Mouse (Mus musculus) CH12.LX (cell line): ENCODE measurements around the gene Olfr414. TPM values are rescaled to one million over a fixed set of nuclear protein-coding genes. Genes with fewer than 3 reads are reported as not detected.

Source experiments
- DNase-seq: peaks from one replicate; pipeline ENCODE4 v3.0.0-alpha.2; 2013; ENCODE audit errors: extremely low read depth
- H3K27ac ChIP-seq: 2 replicates; pipeline ENCODE4 v1.5.1; 2012; ENCODE audit warnings: low read depth, mild to moderate bottlenecking, control low read depth, moderate library complexity; ENCODE audit not compliant: insufficient read depth
- H3K27me3 ChIP-seq: replicated peaks from 2 replicates; pipeline ENCODE3; 2012; ENCODE audit warnings: inconsistent platforms
- H3K36me3 ChIP-seq, 2 experiments: replicated peaks in 1 of 2; 2 replicates each; pipeline versions ENCODE3 to v1.6.1; 2012; ENCODE audit warnings: inconsistent platforms in 1 of 2, low read length in 1 of 2, mild to moderate bottlenecking in 1 of 2, mixed read lengths in 1 of 2, moderate library complexity in 1 of 2; ENCODE audit not compliant: control insufficient read depth in 1 of 2, insufficient read depth in 1 of 2
- H3K4me1 ChIP-seq, 2 experiments: 2 replicates each; pipeline ENCODE4 v1.6.1; 2012; ENCODE audit warnings: inconsistent platforms in 1 of 2, moderate library complexity in 1 of 2; ENCODE audit not compliant: insufficient read depth in 2 of 2, control insufficient read depth in 1 of 2
- H3K4me2 ChIP-seq: 2 replicates; pipeline ENCODE4 v1.6.1; 2012; ENCODE audit warnings: low read depth, mild to moderate bottlenecking, control low read depth; ENCODE audit not compliant: poor library complexity, insufficient read depth, severe bottlenecking
- H3K4me3 ChIP-seq, 3 experiments: fragments of 150-350 bp in 1 of 3; sonication (generic) in 1 of 3; replicated peaks in 1 of 3; 2 replicates each; pipeline versions ENCODE3 to v1.5.1; 2011 to 2012; ENCODE audit warnings: low read depth in 2 of 3, low read length in 2 of 3, mild to moderate bottlenecking in 2 of 3, moderate library complexity in 2 of 3, control low read depth in 1 of 3, improper control_type of control experiment in 1 of 3, inconsistent platforms in 1 of 3, mixed read lengths in 1 of 3; ENCODE audit not compliant: poor library complexity in 1 of 3
- H3K79me2 ChIP-seq: replicated peaks from 2 replicates; pipeline ENCODE4 v1.6.1; 2012; ENCODE audit warnings: mild to moderate bottlenecking, moderate library complexity; ENCODE audit not compliant: control insufficient read depth, poor library complexity, insufficient read depth, severe bottlenecking; ENCODE audit errors: extremely low read depth
- H3K9ac ChIP-seq: 2 replicates; pipeline ENCODE4 v1.6.1; 2012; ENCODE audit warnings: low read depth, mild to moderate bottlenecking, control low read depth, moderate library complexity; ENCODE audit not compliant: insufficient read depth
- H3K9me3 ChIP-seq: replicated peaks from 2 replicates; pipeline ENCODE3; 2012; ENCODE audit warnings: low read length, inconsistent platforms, mixed read lengths
- BHLHE40 ChIP-seq: IDR thresholded peaks from 2 replicates; pipeline ENCODE4 v1.6.1; 2011; ENCODE audit warnings: mild to moderate bottlenecking, low read depth, low read length, improper control_type of control experiment
- CTCF ChIP-seq, 2 experiments: IDR thresholded peaks in 1 of 2; conservative IDR thresholded peaks in 1 of 2; 2 replicates each; pipeline ENCODE4 v1.5.1; 2011 to 2012; ENCODE audit warnings: low read depth in 2 of 2, low read length in 2 of 2, improper control_type of control experiment in 1 of 2, inconsistent platforms in 1 of 2, mild to moderate bottlenecking in 1 of 2, moderate library complexity in 1 of 2
- EP300 ChIP-seq: IDR thresholded peaks from 2 replicates; pipeline ENCODE4 v1.6.1; 2011; ENCODE audit warnings: low read length, improper control_type of control experiment
- HCFC1 ChIP-seq: IDR thresholded peaks from 2 replicates; pipeline ENCODE4 v1.6.1; 2012; ENCODE audit warnings: low read depth, mild to moderate bottlenecking, inconsistent platforms, low read length, improper control_type of control experiment
- JUN ChIP-seq: IDR thresholded peaks from 2 replicates; pipeline ENCODE4 v1.6.1; 2011; ENCODE audit warnings: low read depth, mild to moderate bottlenecking, low read length, improper control_type of control experiment, moderate library complexity; ENCODE audit not compliant: insufficient read depth
- JUND ChIP-seq: conservative IDR thresholded peaks from 2 replicates; pipeline ENCODE4 v1.6.1; 2011; ENCODE audit warnings: low read depth, low read length, improper control_type of control experiment
- MAFK ChIP-seq: IDR thresholded peaks from 2 replicates; pipeline ENCODE4 v1.6.1; 2011; ENCODE audit warnings: low read length, improper control_type of control experiment; ENCODE audit not compliant: insufficient replicate concordance
- MXI1 ChIP-seq: IDR thresholded peaks from 2 replicates; pipeline ENCODE4 v1.6.1; 2011; ENCODE audit warnings: mild to moderate bottlenecking, low read depth, low read length, improper control_type of control experiment
- NRF1 ChIP-seq: IDR thresholded peaks from 2 replicates; pipeline ENCODE4 v1.6.1; 2014; ENCODE audit warnings: low read depth, mild to moderate bottlenecking, inconsistent platforms, low read length, improper control_type of control experiment, moderate library complexity
- PAX5 ChIP-seq: IDR thresholded peaks from 2 replicates; pipeline ENCODE4 v1.6.1; 2012; ENCODE audit warnings: low read length, inconsistent platforms, mixed read lengths
- POLR2A ChIP-seq: IDR thresholded peaks from 2 replicates; pipeline ENCODE4 v1.6.1; 2011; ENCODE audit warnings: low read depth, mild to moderate bottlenecking, improper control_type of control experiment, low read length
- POLR2AphosphoS2 ChIP-seq: IDR thresholded peaks from 2 replicates; pipeline ENCODE4 v1.6.1; 2011; ENCODE audit warnings: low read depth, low read length, improper control_type of control experiment
- RAD21 ChIP-seq: IDR thresholded peaks from 2 replicates; pipeline ENCODE4 v1.6.1; 2011; ENCODE audit warnings: low read depth, mild to moderate bottlenecking, low read length, improper control_type of control experiment, moderate library complexity
- RCOR1 ChIP-seq: conservative IDR thresholded peaks from 2 replicates; pipeline ENCODE4 v1.6.1; 2012; ENCODE audit warnings: low read depth, mild to moderate bottlenecking, inconsistent platforms, low read length, improper control_type of control experiment
- SMC3 ChIP-seq: IDR thresholded peaks from 2 replicates; pipeline ENCODE4 v1.6.1; 2011; ENCODE audit warnings: low read depth, low read length, improper control_type of control experiment
- TBP ChIP-seq: conservative IDR thresholded peaks from 2 replicates; pipeline ENCODE4 v1.6.1; 2011; ENCODE audit warnings: low read depth, low read length, improper control_type of control experiment
- UBTF ChIP-seq: IDR thresholded peaks from 2 replicates; pipeline ENCODE4 v1.6.1; 2012; ENCODE audit warnings: low read depth, mild to moderate bottlenecking, inconsistent platforms, low read length, improper control_type of control experiment, moderate library complexity
- USF1 ChIP-seq: IDR thresholded peaks from 2 replicates; pipeline ENCODE4 v1.6.1; 2014; ENCODE audit warnings: low read depth, mild to moderate bottlenecking, inconsistent platforms, low read length, improper control_type of control experiment
- USF2 ChIP-seq: conservative IDR thresholded peaks from 2 replicates; pipeline ENCODE4 v1.6.1; 2011; ENCODE audit warnings: low read depth, low read length, improper control_type of control experiment
- ZC3H11A ChIP-seq: IDR thresholded peaks from 2 replicates; pipeline ENCODE4 v1.6.1; 2012; ENCODE audit warnings: low read depth, mild to moderate bottlenecking, inconsistent platforms, low read length, improper control_type of control experiment
- ZMIZ1 ChIP-seq: IDR thresholded peaks from 2 replicates; pipeline ENCODE4 v1.6.1; 2012; ENCODE audit warnings: low read depth, mild to moderate bottlenecking, inconsistent platforms, low read length, improper control_type of control experiment
- ZNF384 ChIP-seq: IDR thresholded peaks from 2 replicates; pipeline ENCODE4 v1.6.1; 2012; ENCODE audit warnings: low read depth, low read length, improper control_type of control experiment, inconsistent platforms
- dilution Hi-C: fragments of 300-500 bp; cut with MboI; formaldehyde crosslinking; loops from 2 replicates; pipeline ENCODE4 v1.14.3; 2020; ENCODE audit warnings: low sequenced_read_pairs; ENCODE audit not compliant: extremely low pct_unique_long_range_greater_than_20kb, extremely low pct_ligation_motif_present
- in situ Hi-C: fragments of 300-500 bp; cut with MboI; formaldehyde crosslinking; loops from 3 replicates; pipeline ENCODE4 v1.14.3; 2019; ENCODE audit warnings: low sequenced_read_pairs, low pct_ligation_motif_present, low pct_unique_long_range_greater_than_20kb, mixed read lengths
- polyA plus RNA-seq: library from polyadenylated mRNA; unstranded; fragments of >175 nt; gene quantifications from 2 replicates; pipeline ENCODE4 v1.2.1, GENCODE M21; 2012; ENCODE audit warnings: low read depth; ENCODE audit not compliant: insufficient read length
- total RNA-seq, 2 experiments: library from RNA; depleted of rRNA; stranded (reverse); fragments of 300-350 nt in 1 of 2; fragments of >200 nt in 1 of 2; gene quantifications; 2 replicates each; pipeline ENCODE4 v1.2.3; 2012 to 2014

The Olfr414 gene
- total and polyA plus RNA-seq, 3 experiments = not detected

- in situ Hi-C loops = no loop called here
Measured at GRCm38 (mm10) chr1:174428407-174428806, 4.5 kb downstream of the Olfr414 start.

GRCm38 (mm10) chr1:174434121-174434520 lies 10.3 kb downstream of the Olfr414 start:
- no peaks in the 10 kb centered on the region for H3K4me1 ChIP-seq
- H3K27me3 ChIP-seq = no peaks in the 10 kb centered on the region
- H3K9me3 ChIP-seq = no peaks in the 10 kb centered on the region
- peak; percentile 4 for DNase-seq
- H3K79me2 ChIP-seq = no peaks in the 10 kb centered on the region
- in situ Hi-C loops = no loop called here
- TF ChIP-seq ZC3H11A = no peak
- TF ChIP-seq POLR2AphosphoS2 = no peak
- no peak for TF ChIP-seq RCOR1
- no peak for TF ChIP-seq NRF1
- TF ChIP-seq TBP = no peak
- TF ChIP-seq USF1 = no peak
- TF ChIP-seq PAX5 = no peak
- TF ChIP-seq POLR2A = no peak
- no peak for TF ChIP-seq RAD21
- TF ChIP-seq SMC3 = no peak
- no peak for TF ChIP-seq JUN
- TF ChIP-seq HCFC1 = no peak
- no peak for TF ChIP-seq EP300
- TF ChIP-seq MAFK = no peak
- no peak overlapping the region for H3K9ac ChIP-seq
- no peak overlapping the region for H3K4me3 ChIP-seq
- H3K4me2 ChIP-seq = no peak overlapping the region
- dilution Hi-C loops = no loop called here
- H3K36me3 ChIP-seq = no peaks in the 10 kb centered on the region
- H3K27ac ChIP-seq = no peak overlapping the region

More at GRCm38 (mm10) chr1:174428407-174428806, 4.5 kb downstream of the Olfr414 start:
- Histone ChIP-seq H3K9me3 (no peaks in the 10 kb centered on the region), H3K9ac (no peak overlapping the region), H3K4me2 (no peak overlapping the region), H3K4me3 (no peak overlapping the region), H3K4me1 (no peaks in the 10 kb centered on the region), H3K79me2 (no peaks in the 10 kb centered on the region), H3K27me3 (no peaks in the 10 kb centered on the region), H3K27ac (no peak overlapping the region), H3K36me3 (no peaks in the 10 kb centered on the region)
- no peak for DNase-seq
- dilution Hi-C loops = no loop called here
- TF ChIP-seq RCOR1 = no peak
- no peak for TF ChIP-seq JUND
- TF ChIP-seq CTCF (conservative IDR thresholded peaks at IDR 0.05 in 1 of 2, IDR thresholded peaks at IDR 0.05 in 1 of 2; ENCODE audit: low read depth in 2 of 2, low read length in 2 of 2) = no peak
- TF ChIP-seq RAD21 = no peak
- no peak for TF ChIP-seq POLR2AphosphoS2
- no peak for TF ChIP-seq PAX5
- TF ChIP-seq USF2 = no peak
- TF ChIP-seq ZMIZ1 = no peak
- TF ChIP-seq ZC3H11A = no peak
- TF ChIP-seq UBTF = no peak
- TF ChIP-seq POLR2A = no peak
- no peak for TF ChIP-seq ZNF384
- TF ChIP-seq MXI1 = no peak
- no peak for TF ChIP-seq BHLHE40
